Mouse (Mus musculus) ovary, adult 18-20 months (tissue): Measurements from ENCODE around the gene Slfn14.
A peak's percentile ranks its signal among the peaks of the same experiment; 100 is the strongest.
"Not testable (repeated sequence)": the region's sequence is repeated elsewhere in the genome, so short reads cannot be mapped to it uniquely, and the experiment has no call there.

Experiments
- DNase-seq: peaks from one replicate; pipeline ENCODE4 v3.0.0; 2022; ENCODE audit warnings: low spot score, mixed read lengths

The Slfn14 gene

GRCm38 (mm10) chr11:83282084-83282483, 4.4 kb downstream of the Slfn14 start:
- no peak for DNase-seq

GRCm38 (mm10) chr11:83279691-83280090, 6.8 kb downstream of the Slfn14 start:
- DNase-seq: no peak

DNA sequence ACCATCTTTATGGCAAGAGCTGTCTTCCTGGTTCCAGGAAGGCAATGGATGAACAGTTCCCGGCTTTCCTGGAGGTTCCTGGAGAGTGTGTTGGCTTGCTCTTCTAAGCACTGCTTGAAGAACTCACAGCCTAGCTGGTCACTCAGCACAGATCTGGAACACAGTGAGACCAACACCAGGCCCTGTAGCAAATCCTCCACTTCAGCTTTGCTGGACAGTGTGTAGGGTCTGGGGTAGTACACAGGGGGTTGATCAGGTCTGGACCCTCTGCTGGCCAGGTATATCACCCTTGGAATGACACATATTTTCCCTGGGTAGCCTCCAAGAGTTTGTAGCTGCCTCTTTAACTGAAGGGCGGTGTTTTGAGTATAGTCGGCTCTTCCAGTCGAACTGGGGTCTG, 7.5 kb downstream of the Slfn14 start:
- no peak for DNase-seq

- DNase-seq: no peak
Measured at GRCm38 (mm10) chr11:83276251-83276650, 10.3 kb downstream of the Slfn14 start.

- DNase-seq: no peak
Measured at GRCm38 (mm10) chr11:83271951-83272843, 14.3 kb downstream of the Slfn14 start.

- peak; percentile 71 for DNase-seq
Measured at GRCm38 (mm10) chr11:83271151-83271950, 15.2 kb downstream of the Slfn14 start.

DNA sequence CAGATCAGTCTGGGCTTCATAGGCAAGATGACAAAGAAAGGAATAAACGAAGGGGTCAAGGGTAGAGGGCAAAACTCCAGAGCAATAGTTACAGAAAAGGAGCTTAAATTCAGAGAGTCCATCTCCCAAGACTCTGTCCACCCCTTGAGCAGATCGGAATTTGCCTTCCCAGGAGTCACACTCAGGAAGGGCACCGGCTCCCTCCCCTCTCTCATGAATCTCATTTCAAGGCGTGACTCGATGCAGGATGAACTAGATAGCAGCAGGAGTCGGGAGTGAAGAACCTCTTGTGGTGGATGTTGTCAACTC, 15.7 kb downstream of the Slfn14 start:
- DNase-seq: no peak

DNA sequence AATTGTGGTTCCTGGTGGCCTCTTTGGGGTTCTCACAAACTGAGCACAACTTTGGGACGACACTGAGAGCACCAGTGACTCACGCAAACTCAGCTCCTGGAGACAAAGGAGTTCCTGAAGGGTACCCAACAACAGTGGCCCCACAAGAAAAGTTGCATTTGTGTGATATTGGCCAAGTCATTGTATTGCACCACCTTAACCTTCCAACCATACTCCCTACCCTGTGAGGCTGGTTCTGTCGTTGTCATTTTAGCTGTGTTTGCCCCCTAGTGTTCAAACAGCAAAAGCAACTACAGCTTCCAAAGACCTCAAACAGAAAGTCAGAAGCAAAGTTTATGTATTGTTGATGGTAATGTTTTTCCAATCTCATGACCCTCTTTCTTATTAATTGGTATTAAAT, 23.4 kb downstream of the Slfn14 start:
- DNase-seq: no peak

DNA sequence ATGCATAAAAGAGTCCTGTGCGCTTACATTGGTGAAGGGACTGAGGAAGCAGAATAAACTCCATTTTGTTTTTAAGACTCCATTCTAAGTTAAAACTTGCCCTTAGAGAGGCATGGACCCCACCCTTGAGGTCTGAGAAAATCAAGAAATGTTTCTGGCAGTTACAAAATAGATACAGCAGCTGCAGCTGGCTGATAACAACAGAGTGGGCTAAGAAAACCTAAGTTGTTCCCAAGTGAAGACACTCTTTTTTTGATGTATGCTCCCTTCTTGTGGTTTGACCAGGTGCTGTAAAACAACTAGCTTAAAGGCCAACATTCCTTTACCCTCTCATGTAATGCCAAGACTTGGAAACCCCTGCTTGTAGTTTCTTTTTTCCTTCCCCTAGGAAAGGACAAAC, 23.9 kb downstream of the Slfn14 start:
- DNase-seq: no peak

- peak; percentile 81 for DNase-seq
Measured at GRCm38 (mm10) chr11:83257211-83257610, 29.3 kb downstream of the Slfn14 start.

DNA sequence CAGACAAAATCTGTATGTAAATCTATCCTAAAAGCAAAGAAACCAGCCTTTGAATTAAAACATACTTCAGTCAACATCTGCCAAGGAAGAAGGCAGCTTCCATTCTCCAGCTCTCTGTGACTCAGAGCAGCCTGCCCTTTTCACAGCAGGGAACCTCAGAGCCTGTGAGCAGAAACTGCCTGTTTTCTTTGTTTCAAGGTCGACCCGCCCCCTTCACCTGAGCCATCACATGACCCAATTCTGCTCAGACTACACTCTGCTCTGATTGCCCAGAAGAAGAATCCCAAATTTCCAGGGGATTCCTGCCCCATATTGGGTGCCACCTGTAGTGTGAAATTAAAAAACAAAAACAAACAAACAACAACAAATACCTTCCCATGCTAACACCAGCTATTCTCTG, 46.7 kb downstream of the Slfn14 start:
- no peak for DNase-seq

DNA sequence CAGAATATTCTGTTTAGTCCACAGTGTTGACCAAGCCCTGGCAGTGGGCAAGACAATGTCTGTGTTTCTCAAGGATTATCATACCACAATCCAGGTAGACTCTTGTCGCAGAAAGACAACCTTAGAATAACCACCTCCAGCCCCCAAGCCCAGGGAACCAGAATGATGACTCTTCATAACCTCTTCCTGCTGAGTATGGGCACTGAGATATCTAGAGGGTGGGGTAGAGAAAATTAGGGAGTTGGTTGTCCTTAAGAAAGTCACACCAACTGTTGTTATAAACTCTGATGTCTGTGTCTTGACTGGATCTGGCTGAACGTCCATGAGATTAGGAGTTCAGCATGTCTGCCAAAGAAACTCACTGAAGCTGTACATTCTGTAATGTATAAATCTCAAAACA, 48.1 kb downstream of the Slfn14 start:
- no peak for DNase-seq

- not testable (repeated sequence) for DNase-seq
Measured at GRCm38 (mm10) chr11:83237390-83237789, 49.1 kb downstream of the Slfn14 start.

DNA sequence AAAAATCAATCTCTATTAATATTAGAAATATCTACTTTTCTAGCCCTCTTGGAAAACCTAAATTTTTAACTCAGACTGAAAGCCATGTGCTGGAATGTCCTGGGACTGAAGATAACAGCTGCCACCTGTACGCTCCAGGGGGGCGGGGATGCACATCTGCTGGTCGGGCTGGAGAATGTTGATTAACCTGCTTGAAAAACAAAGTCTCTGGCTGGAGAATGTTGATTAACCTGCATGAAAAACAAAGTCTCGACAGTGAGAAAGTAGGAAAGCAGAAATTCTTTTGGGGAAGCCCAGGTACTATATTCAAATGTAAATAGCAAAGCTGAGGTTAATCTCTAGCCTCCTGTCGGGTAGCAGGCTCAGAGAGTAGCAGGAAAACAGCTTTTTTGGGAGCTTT, 52.9 kb downstream of the Slfn14 start:
- DNase-seq: not testable (repeated sequence)

DNA sequence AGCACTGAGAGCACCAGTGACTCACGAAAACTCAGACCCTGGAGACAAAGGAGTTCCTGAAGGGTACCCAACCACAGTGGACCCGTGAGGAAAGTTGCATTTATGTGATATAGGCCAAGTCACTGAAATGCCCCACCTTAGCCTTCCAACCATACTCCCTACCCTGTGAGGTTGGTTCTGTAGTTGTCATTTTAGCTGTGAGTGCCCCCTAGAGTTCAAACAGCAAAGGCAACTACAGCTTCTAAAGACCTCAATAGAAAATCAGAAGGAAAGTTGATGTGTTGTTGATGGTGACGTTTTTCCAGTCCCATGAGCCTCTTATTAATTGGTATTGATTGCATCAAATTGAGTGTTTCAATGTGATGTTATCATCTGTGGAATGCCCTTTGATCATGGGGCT, 55.6 kb downstream of the Slfn14 start:
- DNase-seq: no peak

DNA sequence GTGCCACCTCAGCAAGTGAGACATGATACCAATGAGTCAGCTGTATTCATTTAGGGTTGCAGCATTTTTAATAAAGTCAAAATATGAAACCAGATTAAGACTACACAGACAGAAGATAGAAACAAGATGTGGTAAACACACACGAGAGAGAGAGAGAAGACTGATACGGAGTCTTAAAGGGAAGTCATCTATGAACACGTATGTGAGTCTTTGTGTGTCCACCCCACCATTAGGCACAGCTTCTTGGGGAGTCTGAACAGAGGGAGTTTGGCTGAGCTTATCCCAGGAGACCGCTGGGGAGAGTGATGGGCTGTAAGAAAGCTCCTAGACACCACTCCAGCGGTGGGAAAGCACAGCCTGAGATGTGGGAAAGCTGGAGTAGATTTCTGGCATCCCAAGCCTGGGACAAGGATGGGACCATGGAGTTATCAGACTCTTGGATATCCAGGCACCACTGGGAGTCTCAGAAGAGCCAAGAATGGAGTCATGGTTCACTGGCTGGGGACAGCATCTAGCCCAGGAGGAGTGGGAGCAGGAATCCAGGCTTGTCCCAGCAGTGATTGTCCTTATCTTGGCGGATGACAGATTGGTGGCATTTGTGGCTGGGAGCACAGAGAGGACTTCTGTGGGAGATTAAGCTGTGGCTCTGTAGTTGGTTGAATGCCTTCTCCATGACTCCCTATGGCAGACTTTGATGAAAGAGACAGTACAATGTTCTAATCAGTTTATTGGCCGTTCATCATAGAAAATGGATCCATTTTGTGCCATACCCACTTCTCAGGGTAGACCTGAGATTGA, 58.4 kb downstream of the Slfn14 start:
- no peak for DNase-seq

DNA sequence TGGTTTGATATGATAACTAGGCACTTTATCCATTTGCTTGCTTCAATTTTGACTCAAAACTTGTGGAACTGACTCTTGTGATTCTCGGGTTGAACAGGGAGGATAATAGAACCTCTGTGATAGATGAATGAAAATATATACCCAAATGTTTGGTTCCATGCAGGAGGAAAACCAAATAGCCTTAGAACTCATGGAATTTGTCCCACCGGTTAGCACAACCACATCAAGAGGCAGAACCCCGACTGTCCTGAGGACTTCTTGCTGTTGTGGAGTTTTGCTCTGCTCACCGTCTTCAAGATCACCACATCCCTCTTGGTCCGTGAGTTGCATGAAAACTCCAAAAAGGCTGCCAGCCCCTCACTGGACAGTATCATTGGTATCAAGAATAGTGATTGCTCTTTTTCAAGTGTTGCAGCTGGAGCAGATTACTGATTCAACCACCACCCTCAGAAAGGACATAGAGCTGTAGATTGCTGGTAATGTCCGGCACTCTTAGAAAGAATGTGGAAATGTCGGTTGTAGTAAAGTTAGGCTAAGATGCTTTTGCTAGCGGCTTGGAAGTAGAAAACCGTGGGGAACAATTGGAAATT, 61.1 kb downstream of the Slfn14 start:
- no peak for DNase-seq
